Mouse (Mus musculus): ENCODE measurements around the gene Hspa1b. TPM values are rescaled to one million over a fixed set of nuclear protein-coding genes. Genes with fewer than 3 reads are reported as not detected.

The Hspa1b gene
- polyA plus RNA-seq, 1 experiment from 2014 or later, result 2.6 TPM

DNA sequence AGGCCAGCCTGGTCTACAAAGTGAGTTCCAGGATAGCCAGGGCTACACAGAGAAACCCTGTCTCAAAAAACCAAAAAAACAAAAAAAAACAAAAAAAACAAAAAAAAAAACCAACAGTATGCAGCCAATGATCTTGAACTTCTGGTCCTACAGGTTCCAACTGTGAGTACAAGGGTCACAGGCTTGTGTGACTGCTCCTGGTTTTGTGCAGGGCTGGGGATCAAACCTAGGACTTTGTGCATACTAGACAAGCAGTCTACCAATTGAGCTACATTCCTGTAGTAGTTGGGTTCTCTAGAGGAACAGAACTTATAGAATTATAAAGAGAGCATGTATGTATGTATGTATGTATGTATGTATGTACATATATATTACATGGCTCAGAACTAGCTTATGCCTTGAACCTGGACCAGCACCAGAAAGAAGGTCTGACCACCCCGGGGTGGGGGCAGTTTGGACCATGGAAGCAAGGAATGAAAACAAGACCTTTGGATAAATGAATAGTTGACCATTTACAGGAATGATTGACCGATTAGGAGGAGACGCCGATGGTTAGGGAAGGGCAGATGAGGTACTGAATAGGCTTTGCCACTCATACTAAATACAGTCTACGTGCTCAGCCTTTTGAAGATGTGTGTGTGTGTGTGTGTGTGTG is 12.4 kb downstream of the Hspa1b start:
- 69% methylated on average over 5 of the region's 5 CpGs for WGBS
- ATAC-seq (replicated peaks; ENCODE audit: low FRiP score, low read depth) (no peak), DNase-seq (ENCODE audit: low spot score) (no peak)
- Histone ChIP-seq H3K4me2 (ENCODE audit: low read length) (no peak overlapping the region), H3K9ac (ENCODE audit: low read depth, low read length) (no peak overlapping the region), H3K9me3 (replicated peaks; ENCODE audit: low read length) (no peaks in the 10 kb centered on the region), H3K4me3 (replicated peaks; ENCODE audit: low read depth, low read length) (no peak overlapping the region), H3K36me3 (ENCODE audit: insufficient read depth, low read length) (peaks cover 14% of the 10 kb centered on the region), H3K27ac (no peak overlapping the region), H3K27me3 (ENCODE audit: insufficient read depth, low read length) (no peaks in the 10 kb centered on the region), H3K4me1 (replicated peaks; ENCODE audit: insufficient read depth, low read length) (0 out of 2 replicates have a peak, but pooled peaks cover 4% of the 10 kb centered on the region)
- no peak for TF ChIP-seq CTCF (IDR thresholded peaks at IDR 0.05; ENCODE audit: low read depth)

GRCm38 (mm10) chr17:34944362-34944761 is 14.7 kb downstream of the Hspa1b start:
- H3K4me3 ChIP-seq (replicated peaks; ENCODE audit: low read depth, low read length), result no peak overlapping the region
- no peaks in the 10 kb centered on the region for H3K27me3 ChIP-seq (ENCODE audit: insufficient read depth, low read length)
- no peak for TF ChIP-seq CTCF (IDR thresholded peaks at IDR 0.05; ENCODE audit: low read depth)
- no peak overlapping the region for H3K27ac ChIP-seq
- no peak overlapping the region for H3K9ac ChIP-seq (ENCODE audit: low read depth, low read length)
- H3K4me1 ChIP-seq (replicated peaks; ENCODE audit: insufficient read depth, low read length), result no peaks in the 10 kb centered on the region
- DNase-seq (ENCODE audit: low spot score) (no peak), ATAC-seq (replicated peaks; ENCODE audit: low FRiP score, low read depth) (no peak)
- no peak overlapping the region for H3K4me2 ChIP-seq (ENCODE audit: low read length)
- H3K9me3 ChIP-seq (replicated peaks; ENCODE audit: low read length), result no peaks in the 10 kb centered on the region
- no peaks in the 10 kb centered on the region for H3K36me3 ChIP-seq (ENCODE audit: insufficient read depth, low read length)

GRCm38 (mm10) chr17:34943128-34943815 is 15.8 kb downstream of the Hspa1b start:
- Histone ChIP-seq H3K36me3 (ENCODE audit: insufficient read depth, low read length) (no peaks in the 10 kb centered on the region), H3K4me3 (replicated peaks; ENCODE audit: low read depth, low read length) (no peak overlapping the region), H3K9me3 (replicated peaks; ENCODE audit: low read length) (no peaks in the 10 kb centered on the region), H3K4me2 (ENCODE audit: low read length) (no peak overlapping the region), H3K9ac (ENCODE audit: low read depth, low read length) (no peak overlapping the region), H3K4me1 (replicated peaks; ENCODE audit: insufficient read depth, low read length) (no peaks in the 10 kb centered on the region), H3K27me3 (ENCODE audit: insufficient read depth, low read length) (no peaks in the 10 kb centered on the region), H3K27ac (no peak overlapping the region)
- ATAC-seq (replicated peaks; ENCODE audit: low FRiP score, low read depth) (no peak), DNase-seq (ENCODE audit: low spot score) (no peak)
- 82% methylated on average over 4 of the region's 4 CpGs for WGBS
- TF ChIP-seq CTCF (IDR thresholded peaks at IDR 0.05; ENCODE audit: low read depth), result no peak

GRCm38 (mm10) chr17:34941344-34942041 is 17.5 kb downstream of the Hspa1b start:
- WGBS, result 4% methylated on average over 15 of the region's 15 CpGs
- Histone ChIP-seq H3K4me1 (replicated peaks; ENCODE audit: insufficient read depth, low read length) (no peaks in the 10 kb centered on the region), H3K9me3 (replicated peaks; ENCODE audit: low read length) (no peaks in the 10 kb centered on the region), H3K4me3 (replicated peaks; ENCODE audit: low read depth, low read length) (peak overlapping the region; percentile 30), H3K4me2 (ENCODE audit: low read length) (peak overlapping the region; percentile 62), H3K27me3 (ENCODE audit: insufficient read depth, low read length) (no peaks in the 10 kb centered on the region), H3K27ac (peak overlapping the region; percentile 85), H3K9ac (ENCODE audit: low read depth, low read length) (peak overlapping the region; percentile 46), H3K36me3 (ENCODE audit: insufficient read depth, low read length) (no peaks in the 10 kb centered on the region)
- no peak for TF ChIP-seq CTCF (IDR thresholded peaks at IDR 0.05; ENCODE audit: low read depth)
- DNase-seq (ENCODE audit: low spot score) (peak; percentile 70), ATAC-seq (replicated peaks; ENCODE audit: low FRiP score, low read depth) (no peak; the same call in 1 of the 2 replicates)

DNA sequence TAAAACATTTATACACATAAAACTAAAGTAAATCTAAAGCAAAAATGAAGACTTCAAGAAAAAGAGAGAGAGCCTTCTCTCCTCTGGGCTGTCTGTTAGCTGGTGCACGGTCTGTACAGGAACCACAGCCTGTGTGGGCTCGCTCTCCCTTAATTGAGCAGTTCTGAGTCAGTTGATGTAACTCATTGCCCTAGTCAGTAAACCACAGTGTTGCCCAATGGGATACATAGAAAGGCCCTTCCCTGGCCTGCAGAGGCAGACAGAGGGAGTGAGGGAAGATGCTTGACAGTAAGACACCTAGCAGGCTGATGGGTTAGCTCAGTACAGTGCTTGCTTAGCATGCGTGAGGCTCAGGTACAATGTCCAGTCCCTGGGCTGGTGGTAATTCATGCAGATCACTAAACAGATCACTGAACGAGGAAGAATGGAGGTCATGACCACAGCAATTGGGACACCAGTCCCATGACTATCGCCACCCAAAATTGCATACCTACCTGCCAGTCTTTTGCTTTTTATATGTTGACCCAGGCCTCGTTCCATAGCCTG is 21.0 kb downstream of the Hspa1b start:
- 75% methylated on average over 6 of the region's 6 CpGs for WGBS
- Histone ChIP-seq H3K4me2 (ENCODE audit: low read length) (no peak overlapping the region), H3K4me3 (replicated peaks; ENCODE audit: low read depth, low read length) (no peak overlapping the region), H3K27ac (no peak overlapping the region), H3K36me3 (ENCODE audit: insufficient read depth, low read length) (peaks cover 4% of the 10 kb centered on the region; the same call in 1 of the 2 replicates), H3K9ac (ENCODE audit: low read depth, low read length) (no peak overlapping the region), H3K4me1 (replicated peaks; ENCODE audit: insufficient read depth, low read length) (0 out of 2 replicates have a peak, but pooled peaks cover 5% of the 10 kb centered on the region), H3K27me3 (ENCODE audit: insufficient read depth, low read length) (no peaks in the 10 kb centered on the region), H3K9me3 (replicated peaks; ENCODE audit: low read length) (no peaks in the 10 kb centered on the region)
- ATAC-seq (replicated peaks; ENCODE audit: low FRiP score, low read depth), result peak; percentile 67
- no peak for DNase-seq (ENCODE audit: low spot score)
- no peak for TF ChIP-seq CTCF (IDR thresholded peaks at IDR 0.05; ENCODE audit: low read depth)

- no peak overlapping the region for H3K9ac ChIP-seq (ENCODE audit: low read depth, low read length)
Measured at GRCm38 (mm10) chr17:34934830-34935229, 24.2 kb downstream of the Hspa1b start.

More at GRCm38 (mm10) chr17:34934830-34935229, 24.2 kb downstream of the Hspa1b start:
- Histone ChIP-seq H3K9me3 (replicated peaks; ENCODE audit: low read length) (no peaks in the 10 kb centered on the region), H3K27ac (no peak overlapping the region), H3K4me1 (replicated peaks; ENCODE audit: insufficient read depth, low read length) (peaks cover 15% of the 10 kb centered on the region; the same call in 1 of the 2 replicates), H3K4me3 (replicated peaks; ENCODE audit: low read depth, low read length) (no peak overlapping the region), H3K4me2 (ENCODE audit: low read length) (peak overlapping the region; percentile 36; the same call in 1 of the 2 replicates), H3K27me3 (ENCODE audit: insufficient read depth, low read length) (no peaks in the 10 kb centered on the region), H3K36me3 (ENCODE audit: insufficient read depth, low read length) (peaks cover 4% of the 10 kb centered on the region; the same call in 1 of the 2 replicates)
- ATAC-seq (replicated peaks; ENCODE audit: low FRiP score, low read depth) (no peak), DNase-seq (ENCODE audit: low spot score) (no peak)
- WGBS, result 49% methylated on average over 8 of the region's 8 CpGs
- no peak for TF ChIP-seq CTCF (IDR thresholded peaks at IDR 0.05; ENCODE audit: low read depth)
